In genomic region chr2:45454811-45455210, GRCm38 (mm10) we compare ENCODE assay signal across 16 mouse cellular contexts.
"Had no signal": no experiment of that assay in that cellular context is flagged by ENCODE, and none has a peak within 500 bp of the region (broad histone marks: within the 10 kb centered on the region; RNA-seq: fewer than 3 reads in every experiment).

No protein-coding gene starts in this region.

- H3K9me3 ChIP-seq: liver, embryonic 13.5 days; neural tube, embryonic 12.5 days; neural tube, embryonic 15.5 days; stomach, embryonic 15.5 days had no signal

- H3K27me3 ChIP-seq: liver, embryonic 13.5 days; neural tube, embryonic 12.5 days; neural tube, embryonic 15.5 days; stomach, embryonic 15.5 days had no signal

- H3K27ac ChIP-seq: liver, embryonic 13.5 days; neural tube, embryonic 12.5 days; neural tube, embryonic 15.5 days; stomach, embryonic 15.5 days had no signal

- H3K4me1 ChIP-seq: liver, embryonic 13.5 days; neural tube, embryonic 12.5 days; neural tube, embryonic 15.5 days; stomach, embryonic 15.5 days had no signal

- DNase-seq: kidney, adult 9 months; kidney, postnatal 14 days; kidney, postnatal 4 days; liver, embryonic 13.5 days; lung, adult 2 months; lung, postnatal 14 days; lung, postnatal 4 days; midbrain, embryonic 14.5 days; right cerebral cortex, adult 18-20 months; right cerebral cortex, postnatal 25 days; spleen, adult 18-20 months; thymus, postnatal 25 days had no signal

- H3K4me2 ChIP-seq: liver, embryonic 13.5 days; midbrain, embryonic 11.5 days; neural tube, embryonic 12.5 days; neural tube, embryonic 15.5 days; stomach, embryonic 15.5 days had no signal

- H3K36me3 ChIP-seq: liver, embryonic 13.5 days; neural tube, embryonic 12.5 days; neural tube, embryonic 15.5 days; stomach, embryonic 15.5 days had no signal

- H3K4me3 ChIP-seq: liver, embryonic 13.5 days; neural tube, embryonic 12.5 days; neural tube, embryonic 15.5 days; stomach, embryonic 15.5 days had no signal

- H3K9ac ChIP-seq: liver, embryonic 13.5 days; neural tube, embryonic 12.5 days; neural tube, embryonic 15.5 days; stomach, embryonic 15.5 days had no signal
